9 mouse cellular contexts compared by ENCODE assay signal in the genomic region with DNA sequence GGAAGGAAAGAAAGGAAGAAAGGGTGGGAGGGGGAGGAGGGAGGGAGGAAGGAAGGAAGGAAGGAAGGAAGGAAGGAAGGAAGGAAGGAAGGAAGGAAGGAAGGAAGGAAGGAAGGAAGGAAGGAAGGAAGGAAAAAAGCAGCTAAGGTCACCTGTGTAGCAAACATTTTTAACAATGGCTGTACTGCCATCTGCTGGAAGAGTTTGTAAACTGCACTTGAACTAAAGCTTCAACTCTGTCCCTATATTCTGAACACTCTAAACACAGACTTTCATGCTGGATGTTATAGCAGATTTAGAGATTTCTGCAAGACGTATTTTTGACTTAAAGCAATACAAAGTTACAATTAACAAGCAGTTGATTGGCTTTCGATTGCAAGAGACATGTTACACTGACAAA.
DNase-seq lines count a peak whose midpoint lies in the region; ATAC-seq and TF ChIP-seq lines count a peak whose summit lies in the region.
"Had no signal": no experiment of that assay in that cellular context is flagged by ENCODE, and none has a peak within 500 bp of the region (broad histone marks: within the 10 kb centered on the region; RNA-seq: fewer than 3 reads in every experiment).

No protein-coding gene starts in this region.

- no peak for TF ChIP-seq CTCF in thymus, adult 2 months (IDR thresholded peaks at IDR 0.05; ENCODE audit: borderline replicate concordance, control insufficient read depth, extremely low read depth, insufficient read depth, low read length, poor library complexity)
- peak; percentile 81 for TF ChIP-seq CTCF in stomach, postnatal 0 days (IDR thresholded peaks at IDR 0.05; ENCODE audit: low read depth)

- 43% methylated on average over 2 of the region's 2 CpGs for WGBS in thymus, adult 2 months
- 8% methylated on average over 2 of the region's 2 CpGs for WGBS in stomach, postnatal 0 days

- H3K27ac ChIP-seq in thymus, adult 2 months (ENCODE audit: control insufficient read depth, insufficient read depth, low read length), result no peak overlapping the region
- H3K27ac ChIP-seq in stomach, postnatal 0 days (replicated peaks), result no peak overlapping the region
- H3K27ac ChIP-seq: stomach, embryonic 15.5 days had no signal

- H3K27me3 ChIP-seq in thymus, adult 2 months (ENCODE audit: control insufficient read depth, insufficient read depth, low read length), result no peaks in the 10 kb centered on the region
- no peaks in the 10 kb centered on the region for H3K27me3 ChIP-seq in stomach, postnatal 0 days (ENCODE audit: control insufficient read depth, insufficient read depth, low read length)
- H3K27me3 ChIP-seq: stomach, embryonic 15.5 days had no signal

- TF ChIP-seq POLR2A in thymus, adult 2 months (IDR thresholded peaks at IDR 0.05; ENCODE audit: control insufficient read depth, extremely low read depth, insufficient read depth, low read length, poor library complexity), result no peak

- no peak for DNase-seq in frontal cortex, postnatal 10 days (ENCODE audit: low spot score in 2 of 2)
- peak; percentile 42 for DNase-seq in thymus, adult 2 months
- no peak for DNase-seq in thymus, postnatal 36 days
- DNase-seq in hindlimb bud, embryonic 11.5 days (ENCODE audit: extremely low spot score, low read depth, low spot score), result peak; percentile 44
- peak; percentile 18 for DNase-seq in stomach, postnatal 0 days (ENCODE audit: low spot score)

- H3K4me2 ChIP-seq in stomach, postnatal 0 days (replicated peaks; ENCODE audit: low read depth), result no peak overlapping the region
- H3K4me2 ChIP-seq: stomach, embryonic 15.5 days had no signal

- no peak overlapping the region for H3K9ac ChIP-seq in stomach, postnatal 0 days (ENCODE audit: low read length)
- H3K9ac ChIP-seq: stomach, embryonic 15.5 days had no signal

- H3K4me1 ChIP-seq in thymus, adult 2 months (replicated peaks; ENCODE audit: control insufficient read depth, insufficient read depth, low read length), result no peaks in the 10 kb centered on the region
- no peaks in the 10 kb centered on the region for H3K4me1 ChIP-seq in stomach, postnatal 0 days (replicated peaks; ENCODE audit: control insufficient read depth, insufficient read depth)
- H3K4me1 ChIP-seq: stomach, embryonic 15.5 days had no signal

- ATAC-seq in frontal cortex, adult (ENCODE audit: low TSS enrichment), result peak; percentile 77; the same call in 1 of the 2 replicates
- ATAC-seq in common myeloid progenitor, adult 5-6 weeks (replicated peaks; ENCODE audit: low read depth, poor library complexity, severe bottlenecking), result peak; percentile 83
- peak; percentile 60 for ATAC-seq in megakaryocyte, adult 5-6 weeks (ENCODE audit: poor library complexity, severe bottlenecking)
- ATAC-seq in stomach, postnatal 0 days (ENCODE audit: low FRiP score, low TSS enrichment), result no peak

- no peaks in the 10 kb centered on the region for H3K9me3 ChIP-seq in stomach, postnatal 0 days (ENCODE audit: control insufficient read depth, low read length)
- H3K9me3 ChIP-seq: stomach, embryonic 15.5 days had no signal

- no peak overlapping the region for H3K4me3 ChIP-seq in thymus, adult 2 months (ENCODE audit: control insufficient read depth, insufficient read depth, low read length)
- no peak overlapping the region for H3K4me3 ChIP-seq in stomach, postnatal 0 days (ENCODE audit: low read depth, low read length)
- H3K4me3 ChIP-seq: stomach, embryonic 15.5 days had no signal

- TF ChIP-seq EP300 in stomach, postnatal 0 days (optimal IDR thresholded peaks at IDR 0.05), result no peak

- H3K36me3 ChIP-seq in thymus, adult 2 months (ENCODE audit: control insufficient read depth, insufficient read depth, low read length), result no peaks in the 10 kb centered on the region
- H3K36me3 ChIP-seq in stomach, postnatal 0 days (ENCODE audit: control insufficient read depth, insufficient read depth, low read length), result no peaks in the 10 kb centered on the region
- H3K36me3 ChIP-seq: stomach, embryonic 15.5 days had no signal

Comparison
In these comparisons a context has a peak if more than half of its experiments do, and no peak if none do; other contexts are left out.
1. DNase-seq: peak in thymus, adult 2 months (single experiment), hindlimb bud, embryonic 11.5 days (single experiment) and stomach, postnatal 0 days (single experiment); none in frontal cortex, postnatal 10 days (0 of 2) and thymus, postnatal 36 days (0 of 2).